ENCODE assay signal across 14 mouse cellular contexts in genomic region chr11:113473998-113474534, GRCm38 (mm10).
DNase-seq lines count a peak whose midpoint lies in the region; ATAC-seq and TF ChIP-seq lines count a peak whose summit lies in the region.
"Had no signal": no experiment of that assay in that cellular context is flagged by ENCODE, and none has a peak within 500 bp of the region (broad histone marks: within the 10 kb centered on the region; RNA-seq: fewer than 3 reads in every experiment).

No protein-coding gene starts in this region.

- DNase-seq in stomach, postnatal 0 days (ENCODE audit: low spot score), result no peak
- no peak for DNase-seq in liver, embryonic 11.5 days (ENCODE audit: low spot score)
- no peak for DNase-seq in right cerebral cortex, postnatal 36 days (ENCODE audit: low spot score in 2 of 2)
- no peak for DNase-seq in frontal cortex, postnatal 10 days (ENCODE audit: low spot score in 2 of 2)
- DNase-seq in cerebellum, postnatal 4 days (ENCODE audit: low spot score in 2 of 2), result no peak
- DNase-seq: adrenal gland, adult 8-10 months; cerebellum, postnatal 25 days; lung, postnatal 36 days; thymus, postnatal 14 days had no signal

- no peak overlapping the region for H3K9ac ChIP-seq in stomach, embryonic 15.5 days
- no peak overlapping the region for H3K9ac ChIP-seq in stomach, postnatal 0 days (ENCODE audit: low read length)
- no peak overlapping the region for H3K9ac ChIP-seq in kidney, embryonic 15.5 days
- no peak overlapping the region for H3K9ac ChIP-seq in liver, embryonic 11.5 days (ENCODE audit: low read depth, low read length)
- H3K9ac ChIP-seq: limb, embryonic 13.5 days; midbrain, embryonic 15.5 days had no signal

- no peaks in the 10 kb centered on the region for H3K4me1 ChIP-seq in stomach, embryonic 15.5 days
- H3K4me1 ChIP-seq in stomach, postnatal 0 days (replicated peaks; ENCODE audit: control insufficient read depth, insufficient read depth), result no peaks in the 10 kb centered on the region; the same call in 1 of the 2 replicates
- peaks cover 24% of the 10 kb centered on the region; the same call in 1 of the 2 replicates for H3K4me1 ChIP-seq in kidney, embryonic 15.5 days
- H3K4me1 ChIP-seq in liver, embryonic 11.5 days (replicated peaks; ENCODE audit: control insufficient read depth, insufficient read depth, low read length), result peaks cover 2% of the 10 kb centered on the region; the same call in 1 of the 2 replicates

- H3K4me2 ChIP-seq in stomach, embryonic 15.5 days, result no peak overlapping the region
- H3K4me2 ChIP-seq in stomach, postnatal 0 days (replicated peaks; ENCODE audit: low read depth), result no peak overlapping the region
- no peak overlapping the region for H3K4me2 ChIP-seq in kidney, embryonic 15.5 days
- H3K4me2 ChIP-seq in liver, embryonic 11.5 days, result no peak overlapping the region
- H3K4me2 ChIP-seq: limb, embryonic 13.5 days; midbrain, embryonic 15.5 days had no signal

- H3K27me3 ChIP-seq in stomach, embryonic 15.5 days (replicated peaks), result no peaks in the 10 kb centered on the region
- no peaks in the 10 kb centered on the region for H3K27me3 ChIP-seq in stomach, postnatal 0 days (ENCODE audit: control insufficient read depth, insufficient read depth, low read length)
- H3K27me3 ChIP-seq in kidney, embryonic 15.5 days, result no peaks in the 10 kb centered on the region
- no peaks in the 10 kb centered on the region for H3K27me3 ChIP-seq in liver, embryonic 11.5 days (replicated peaks; ENCODE audit: control insufficient read depth, insufficient read depth, low read length)
- H3K27me3 ChIP-seq: limb, embryonic 13.5 days; midbrain, embryonic 15.5 days; Patski had no signal

- no peaks in the 10 kb centered on the region for H3K36me3 ChIP-seq in stomach, embryonic 15.5 days
- no peaks in the 10 kb centered on the region for H3K36me3 ChIP-seq in stomach, postnatal 0 days (ENCODE audit: control insufficient read depth, insufficient read depth, low read length)
- H3K36me3 ChIP-seq in kidney, embryonic 15.5 days, result no peaks in the 10 kb centered on the region
- H3K36me3 ChIP-seq in liver, embryonic 11.5 days (ENCODE audit: control insufficient read depth, insufficient read depth, low read length), result no peaks in the 10 kb centered on the region
- H3K36me3 ChIP-seq: limb, embryonic 13.5 days; midbrain, embryonic 15.5 days had no signal

- TF ChIP-seq CTCF in stomach, postnatal 0 days (IDR thresholded peaks at IDR 0.05; ENCODE audit: low read depth), result no peak

- H3K27ac ChIP-seq in stomach, embryonic 15.5 days, result no peak overlapping the region
- no peak overlapping the region for H3K27ac ChIP-seq in stomach, postnatal 0 days (replicated peaks)
- H3K27ac ChIP-seq in kidney, embryonic 15.5 days, result no peak overlapping the region
- no peak overlapping the region for H3K27ac ChIP-seq in liver, embryonic 11.5 days (ENCODE audit: low read depth, low read length)
- H3K27ac ChIP-seq: limb, embryonic 13.5 days; midbrain, embryonic 15.5 days had no signal

- ATAC-seq in stomach, embryonic 15.5 days (ENCODE audit: insufficient read depth, low FRiP score, low read depth), result 0 out of 2 replicates have a peak, but pooled peaks have one; percentile 23
- no peak for ATAC-seq in stomach, postnatal 0 days (ENCODE audit: low FRiP score, low TSS enrichment)
- peak; percentile 62; the same call in 1 of the 2 replicates for ATAC-seq in kidney, embryonic 15.5 days (replicated peaks; ENCODE audit: low FRiP score)
- ATAC-seq in liver, embryonic 11.5 days (replicated peaks; ENCODE audit: low FRiP score), result peak; percentile 45; the same call in 1 of the 2 replicates
- ATAC-seq: midbrain, embryonic 15.5 days; Patski had no signal

- TF ChIP-seq EP300 in stomach, postnatal 0 days (optimal IDR thresholded peaks at IDR 0.05), result no peak

- 73% methylated on average over 7 of the region's 7 CpGs for WGBS in stomach, embryonic 15.5 days
- WGBS in stomach, postnatal 0 days, result 82% methylated on average over 7 of the region's 7 CpGs
- WGBS in kidney, embryonic 15.5 days, result 65% methylated on average over 7 of the region's 7 CpGs
- WGBS in liver, embryonic 11.5 days, result 73% methylated on average over 7 of the region's 7 CpGs

- no peaks in the 10 kb centered on the region for H3K9me3 ChIP-seq in stomach, embryonic 15.5 days
- no peaks in the 10 kb centered on the region for H3K9me3 ChIP-seq in stomach, postnatal 0 days (ENCODE audit: control insufficient read depth, low read length)
- no peaks in the 10 kb centered on the region for H3K9me3 ChIP-seq in kidney, embryonic 15.5 days (replicated peaks)
- H3K9me3 ChIP-seq in liver, embryonic 11.5 days (ENCODE audit: control insufficient read depth, low read length), result no peaks in the 10 kb centered on the region
- H3K9me3 ChIP-seq: limb, embryonic 13.5 days; midbrain, embryonic 15.5 days had no signal

- no peak overlapping the region for H3K4me3 ChIP-seq in stomach, embryonic 15.5 days (replicated peaks)
- H3K4me3 ChIP-seq in stomach, postnatal 0 days (ENCODE audit: low read depth, low read length), result no peak overlapping the region
- H3K4me3 ChIP-seq in kidney, embryonic 15.5 days (replicated peaks), result no peak overlapping the region
- no peak overlapping the region for H3K4me3 ChIP-seq in liver, embryonic 11.5 days (ENCODE audit: low read depth, low read length)
- H3K4me3 ChIP-seq: limb, embryonic 13.5 days; midbrain, embryonic 15.5 days had no signal
